Mouse (Mus musculus) frontal cortex, adult 2 months (tissue): Measurements from ENCODE around the gene Tmbim6. TPM values are rescaled to one million over a fixed set of nuclear protein-coding genes. Genes with fewer than 3 reads are reported as not detected.

Experiments used
- DNase-seq, 2 experiments: peaks; one replicate each; pipeline ENCODE4 v3.0.0; 2022; ENCODE audit warnings: low spot score in 1 of 2; ENCODE audit errors: extremely low spot score in 1 of 2
- polyA plus RNA-seq: library from polyadenylated mRNA; depleted of rRNA; stranded (reverse); fragments of >200 nt; gene quantifications from 2 replicates; pipeline ENCODE4 v1.2.3, GENCODE M21; 2012; rRNA removed

Gene Tmbim6
- polyA plus RNA-seq, 1 experiment = 368 TPM

DNA sequence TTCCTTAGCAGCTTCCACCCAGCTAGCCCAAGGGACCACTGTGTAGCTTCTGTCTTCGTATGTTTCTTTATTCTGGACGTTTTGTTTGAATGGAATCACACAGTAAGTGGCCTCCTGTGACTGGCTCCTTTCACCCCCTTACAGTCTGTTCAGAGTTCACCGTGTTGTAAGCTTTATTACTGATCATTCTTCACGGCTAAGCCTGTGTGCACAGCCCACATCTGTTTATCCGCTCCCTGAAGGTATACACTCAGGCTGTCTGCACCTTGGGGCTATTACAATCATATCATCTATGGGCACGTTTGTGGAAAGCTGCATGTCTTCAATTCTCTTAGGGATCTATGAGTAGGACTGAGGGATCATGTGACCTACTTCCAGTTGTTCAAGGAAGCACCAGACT lies 52.9 kb downstream of the Tmbim6 start:
- DNase-seq = no peak

DNA sequence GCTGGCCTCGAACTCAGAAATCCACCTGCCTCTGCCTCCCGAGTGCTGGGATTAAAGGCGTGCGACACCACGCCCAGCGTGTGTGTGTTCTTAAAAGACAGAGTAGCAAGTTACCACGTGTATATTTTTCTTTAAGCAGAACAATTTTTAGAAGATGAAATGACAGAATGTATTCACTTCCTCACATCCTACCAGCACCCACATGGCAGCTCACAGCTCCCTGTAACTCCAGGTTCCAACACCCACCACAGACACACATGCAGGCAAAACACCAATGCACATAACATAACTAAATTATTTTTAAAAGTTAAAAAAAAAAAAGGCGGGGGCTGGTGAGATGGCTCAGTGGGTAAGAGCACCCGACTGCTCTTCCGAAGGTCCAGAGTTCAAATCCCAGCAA lies 53.5 kb downstream of the Tmbim6 start:
- peak in 1 of 2 experiments; percentile 26 for DNase-seq

DNA sequence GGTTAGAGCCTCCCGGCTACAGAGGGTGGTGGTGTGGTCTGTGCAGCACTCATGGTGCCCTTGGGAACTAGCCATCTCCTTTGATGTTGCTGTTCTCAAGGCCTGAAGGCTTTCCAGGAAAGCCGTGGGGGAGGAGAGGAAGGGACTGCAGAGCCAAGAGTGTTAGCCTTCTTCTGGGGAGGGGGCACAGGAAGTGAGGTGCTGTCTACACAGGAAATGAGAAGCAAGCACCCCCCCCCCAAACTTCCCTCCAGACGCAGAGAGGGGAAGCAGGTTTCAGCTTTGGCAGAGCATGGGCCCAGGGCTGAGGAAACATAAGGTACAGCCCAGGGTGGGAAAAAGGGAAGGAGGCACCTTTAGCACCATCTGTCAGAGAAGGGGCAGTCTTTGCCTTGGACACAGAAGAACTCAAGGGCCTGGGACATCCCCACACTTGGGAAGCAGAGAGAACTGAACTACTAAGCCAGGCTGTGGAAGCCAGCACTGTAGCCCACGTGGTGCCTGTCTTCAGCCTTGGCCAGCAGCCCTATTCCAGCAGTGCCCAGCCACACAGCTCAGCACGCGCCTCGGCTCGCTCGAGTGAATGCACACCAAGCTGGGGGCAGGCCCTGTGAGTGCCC lies 56.6 kb downstream of the Tmbim6 start:
- DNase-seq = peak; percentile 36 to 64

DNA sequence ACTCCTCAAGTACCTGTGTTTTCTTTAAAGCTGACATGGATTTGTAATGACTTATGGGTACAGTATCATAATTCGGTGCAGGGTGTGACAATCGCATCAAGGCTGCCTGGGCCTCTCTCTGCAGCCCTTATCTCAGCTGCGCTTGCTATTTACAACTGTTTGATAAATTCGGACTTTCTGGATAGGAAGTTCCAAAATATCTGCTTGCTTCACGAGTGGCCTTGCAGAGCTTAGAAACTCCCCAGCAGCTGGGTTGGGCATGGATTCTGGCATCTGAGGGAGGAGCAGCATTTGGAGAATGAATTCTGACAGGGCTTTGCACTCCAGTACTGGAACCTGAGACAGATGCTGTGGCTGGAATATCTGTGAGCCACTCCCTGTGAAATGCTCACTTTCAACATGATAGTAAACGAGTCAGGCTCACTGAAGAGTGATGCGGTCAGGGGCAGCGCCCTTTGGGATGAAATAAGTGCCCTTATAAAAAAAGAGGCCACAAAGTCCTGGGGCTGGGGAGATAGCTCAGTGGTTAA lies 57.1 kb downstream of the Tmbim6 start:
- DNase-seq = no peak

DNA sequence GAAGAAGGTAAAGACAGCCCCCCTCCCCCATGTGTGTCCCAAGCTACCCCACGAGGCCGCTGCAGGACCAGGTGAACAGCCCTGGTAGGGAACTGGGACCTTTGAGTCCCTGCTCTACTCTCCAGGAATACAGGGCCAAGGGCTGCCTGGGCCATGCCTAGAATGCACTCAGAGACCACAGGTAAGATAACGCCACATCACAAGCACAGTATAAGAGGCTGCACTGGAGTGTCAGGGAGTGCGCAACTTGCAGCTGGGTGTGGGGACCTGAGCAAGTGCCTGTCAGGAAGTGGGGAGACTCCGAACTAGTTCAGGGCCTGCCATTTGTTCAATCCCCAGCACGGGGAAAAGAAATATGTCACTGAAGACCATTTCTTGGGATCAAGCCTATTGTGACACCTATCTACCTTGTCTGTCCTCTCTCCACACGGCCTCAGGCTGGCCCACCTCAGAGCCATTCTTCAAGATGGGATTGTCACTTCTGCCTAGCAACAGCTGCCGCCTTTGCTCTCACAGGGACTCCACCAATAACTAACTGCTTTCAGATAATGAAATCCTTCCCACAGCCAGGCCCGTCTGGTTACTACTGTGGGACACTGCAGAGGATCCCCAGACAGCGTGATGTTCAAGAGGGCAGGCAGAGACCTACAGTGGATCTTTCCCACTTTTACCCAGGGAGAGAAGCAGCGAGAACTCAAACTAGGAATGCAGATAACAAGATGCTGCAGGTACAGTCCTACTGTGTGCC lies 60.6 kb downstream of the Tmbim6 start:
- no peak for DNase-seq

DNA sequence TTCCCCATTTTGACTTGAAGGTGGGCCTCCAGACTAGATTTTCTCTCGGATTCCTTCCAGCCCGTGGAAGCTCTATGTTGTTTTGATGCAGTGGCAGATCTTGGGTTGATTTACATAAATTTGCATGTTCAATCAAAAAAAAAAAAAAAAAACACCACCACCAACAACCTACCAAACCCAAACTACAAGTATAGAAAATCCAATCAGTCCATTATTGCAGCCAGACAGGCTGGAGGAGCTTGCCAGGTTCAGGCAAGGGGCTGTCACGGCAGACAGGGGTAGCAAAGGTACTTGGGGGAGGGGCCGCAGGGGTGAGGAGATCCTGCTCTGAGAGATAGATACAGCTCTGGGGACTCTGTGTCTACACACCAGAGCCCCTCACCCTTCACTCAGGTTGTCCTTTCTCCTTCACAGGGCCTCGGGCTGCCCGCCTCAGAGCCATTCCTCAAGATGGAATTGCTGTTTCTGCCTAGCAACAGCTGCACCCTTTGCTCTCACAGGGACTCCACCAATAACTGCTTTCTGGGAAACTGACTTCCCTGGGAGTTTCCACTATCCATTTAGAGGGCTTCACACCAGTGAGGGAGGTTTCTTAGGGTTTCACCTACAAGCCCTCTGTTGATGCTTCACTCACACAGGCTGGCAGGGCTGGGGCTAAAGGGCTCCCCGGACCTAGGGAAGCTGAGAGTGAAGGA lies 62.0 kb downstream of the Tmbim6 start:
- DNase-seq = no peak

DNA sequence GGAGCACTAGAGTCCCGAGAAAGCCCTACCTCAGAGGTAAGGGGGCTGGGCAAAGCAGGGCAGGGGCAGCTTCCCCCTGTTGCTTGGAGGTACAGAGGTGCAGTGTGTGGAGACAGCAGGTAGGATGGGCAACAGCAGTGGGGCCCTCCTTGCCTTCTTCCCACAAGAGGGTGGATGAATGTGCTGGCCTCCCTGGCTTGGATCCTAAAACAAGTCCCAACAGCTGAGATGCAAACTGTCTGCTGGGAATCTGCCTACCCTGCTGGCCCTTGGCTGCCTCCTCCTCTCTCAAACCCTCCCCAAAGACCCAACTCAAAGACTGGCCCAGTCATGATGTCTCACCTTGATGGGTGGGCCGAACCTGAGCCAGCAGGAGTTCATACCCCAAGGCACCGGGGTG lies 62.7 kb downstream of the Tmbim6 start:
- DNase-seq = no peak

DNA sequence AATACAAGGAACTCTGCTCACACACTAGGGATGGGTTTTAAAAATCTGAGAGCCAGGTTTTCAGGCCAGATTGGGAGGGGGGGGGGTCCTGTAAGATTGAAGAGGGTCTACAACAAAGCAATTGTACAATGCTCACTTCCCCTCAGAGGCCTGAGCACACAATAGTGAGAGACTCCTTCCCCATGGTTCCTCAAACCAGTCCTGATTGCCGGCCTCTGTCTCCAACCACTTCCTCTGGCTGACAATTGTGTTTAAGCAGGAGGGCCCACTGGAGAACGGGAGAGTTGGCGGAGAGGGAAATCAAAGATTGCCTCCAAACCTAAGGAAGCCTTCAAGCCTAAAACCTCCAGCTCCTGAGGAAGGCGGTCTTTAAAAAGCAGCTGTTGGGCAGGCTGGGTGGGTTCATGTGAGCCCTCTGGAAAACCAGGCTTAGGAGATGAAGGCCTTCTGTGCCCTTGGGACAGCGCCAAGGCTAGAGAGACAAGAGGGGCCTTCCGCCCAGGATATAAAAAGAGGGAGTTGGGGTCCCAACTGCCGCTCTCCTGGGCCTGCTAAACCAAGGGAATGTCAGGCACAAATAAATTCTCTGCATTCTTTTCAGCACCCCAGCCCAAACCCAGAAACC lies 63.8 kb downstream of the Tmbim6 start:
- DNase-seq = no peak

DNA sequence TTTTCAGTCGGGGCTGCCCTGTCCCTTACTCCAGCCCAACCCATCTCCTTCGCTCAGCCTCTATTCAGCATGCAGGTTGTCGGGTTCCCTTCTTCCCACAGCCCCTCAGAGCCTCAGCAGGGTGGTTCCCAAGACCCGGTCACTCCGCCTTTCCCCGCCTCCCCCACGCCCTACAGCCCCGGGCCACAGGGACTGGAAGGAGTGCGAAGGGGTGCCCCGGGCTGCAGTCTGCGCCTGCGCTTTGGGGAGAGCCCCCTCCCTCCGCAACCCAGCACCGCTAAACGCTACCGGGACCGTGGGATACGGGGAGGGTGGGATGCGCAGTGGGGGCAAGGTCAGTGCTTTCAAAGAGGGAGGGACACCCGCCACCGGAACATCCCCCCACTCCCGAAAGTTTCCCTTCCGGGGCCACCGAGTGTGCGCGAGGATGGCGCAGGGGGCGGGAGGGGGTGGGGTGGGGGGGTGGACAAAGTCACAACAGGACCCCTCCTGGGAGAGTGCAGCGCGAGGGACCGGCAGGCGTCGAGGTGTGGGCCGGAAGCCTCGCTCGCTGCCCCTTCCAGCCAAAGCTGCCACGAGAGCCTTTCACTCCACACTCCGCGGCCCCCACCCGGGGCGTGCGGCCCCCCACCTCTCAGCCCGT lies 64.4 kb downstream of the Tmbim6 start:
- peak in 1 of 2 experiments; percentile 46 for DNase-seq

DNA sequence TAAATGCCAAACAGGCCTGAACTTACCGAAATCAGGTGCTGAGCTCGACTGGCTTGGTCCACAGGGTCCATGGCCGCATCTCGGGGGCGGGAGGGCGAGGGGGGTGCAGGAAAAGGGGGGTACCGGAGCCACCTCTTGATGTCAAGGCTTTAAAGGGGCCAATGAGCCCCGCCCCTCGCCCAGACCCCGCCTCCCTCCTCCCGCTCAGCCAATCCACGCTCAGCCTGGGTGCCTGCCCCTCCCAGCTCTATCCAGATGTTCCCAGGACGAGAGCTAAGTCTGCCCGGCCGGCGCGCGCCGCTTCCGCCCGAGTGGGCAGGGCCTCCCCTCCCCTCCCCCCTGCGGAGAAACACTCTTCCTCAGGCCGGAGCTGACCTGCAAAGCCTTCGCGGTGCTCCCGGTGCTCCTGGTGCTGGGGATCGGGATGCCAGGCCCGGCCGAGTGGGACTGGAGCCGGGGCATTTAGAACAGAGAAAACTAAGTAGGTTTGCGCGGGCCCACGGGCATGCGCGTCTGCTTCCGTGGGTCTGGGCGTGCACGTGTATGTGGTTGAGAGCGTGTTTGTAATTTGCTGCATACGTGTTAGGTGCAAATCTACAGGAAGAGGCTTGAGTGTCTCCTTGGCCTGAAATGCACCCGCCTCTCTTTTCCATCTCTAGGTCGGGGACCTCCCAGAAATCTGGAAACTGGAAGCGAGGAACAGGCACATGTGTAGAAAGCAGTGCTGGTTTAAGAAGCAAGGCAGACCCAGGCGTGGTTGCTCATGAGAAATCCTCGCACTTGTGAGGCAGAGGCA lies 65.1 kb downstream of the Tmbim6 start, which contains the start of gene Nckap5l:
TSS of gene Nckap5l (minus strand) at position 143 of the 796 bp plus-strand sequence.
- peak; percentile 75 to 92 for DNase-seq

Other genes starting within 250 kb of the Tmbim6 start
- gene Kcnh3, start 168.0 kb upstream of the Tmbim6 start, polyA plus RNA-seq = 166 and 196 TPM in 2 replicates
- gene Mcrs1, start 140.9 kb upstream of the Tmbim6 start, polyA plus RNA-seq = 121 and 122 TPM in 2 replicates
- gene Prpf40b, start 97.8 kb upstream of the Tmbim6 start, polyA plus RNA-seq = 163 and 182 TPM in 2 replicates
- 1.5 and 1.7 TPM in 2 replicates for gene Fam186b, start 97.0 kb upstream of the Tmbim6 start, polyA plus RNA-seq
- gene Fmnl3, start 22.4 kb upstream of the Tmbim6 start, polyA plus RNA-seq = 18.5 and 19.9 TPM in 2 replicates
- gene Nckap5l, start 64.9 kb downstream of the Tmbim6 start, polyA plus RNA-seq = 14.4 and 14.6 TPM in 2 replicates
- 5.7 and 6.8 TPM in 2 replicates for gene Bcdin3d, start 81.8 kb downstream of the Tmbim6 start, polyA plus RNA-seq
- 161 and 168 TPM in 2 replicates for gene Faim2, start 135.3 kb downstream of the Tmbim6 start, polyA plus RNA-seq
- gene Aqp2, start 186.2 kb downstream of the Tmbim6 start, polyA plus RNA-seq = 0.08 and 0.20 TPM in 2 replicates
- 1.2 and 1.5 TPM in 2 replicates for gene Aqp5, start 197.9 kb downstream of the Tmbim6 start, polyA plus RNA-seq
- gene Aqp6, start 208.5 kb downstream of the Tmbim6 start, polyA plus RNA-seq = 0.56 and 0.84 TPM in 2 replicates